Mouse (Mus musculus) lung, postnatal 4 days (tissue): ENCODE data around the gene Dnah8.
"Not testable (repeated sequence)": the region's sequence is repeated elsewhere in the genome, so short reads cannot be mapped to it uniquely, and the experiment has no call there.

ENCODE experiments used
- DNase-seq, 2 experiments: peaks; one replicate each; pipeline ENCODE4 v3.0.0; 2021

The Dnah8 gene

DNA sequence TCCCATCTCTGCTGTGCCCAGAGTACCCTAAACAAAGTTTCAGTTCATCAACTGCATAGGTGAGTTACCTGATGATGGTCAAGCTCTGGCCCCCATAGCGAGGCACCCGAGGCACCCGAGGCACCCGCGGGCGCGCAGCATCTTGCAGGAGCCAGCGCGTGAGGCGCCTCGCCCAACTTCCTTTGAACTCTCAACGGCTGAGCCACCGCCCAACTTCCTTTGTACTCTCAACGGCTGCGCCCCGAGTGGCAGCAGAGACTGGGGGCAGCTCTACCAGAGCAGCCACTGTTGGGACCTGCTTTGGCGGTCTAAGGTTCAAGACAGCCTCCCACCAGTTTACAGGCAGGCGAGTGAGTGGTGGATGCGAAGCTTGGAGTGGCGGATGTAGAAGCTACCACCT, at the start of gene Dnah8:
TSS of gene Dnah8 (plus strand) at position 223 of the 400 bp plus-strand sequence.
- DNase-seq, result not testable (repeated sequence)

DNA sequence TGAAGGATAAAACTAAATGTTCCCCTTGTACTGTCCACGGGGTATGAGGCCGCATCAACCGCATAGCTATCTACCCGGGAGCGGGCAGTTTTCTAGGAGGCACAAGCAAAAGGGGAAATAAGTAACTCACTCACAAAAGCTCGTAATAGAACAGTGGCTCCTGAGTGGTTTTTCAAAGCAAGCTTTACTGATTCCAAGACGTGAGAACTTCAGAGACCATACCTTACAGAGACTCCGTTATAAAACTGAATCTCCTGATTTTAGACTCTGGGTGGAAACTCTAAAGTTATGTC, 49.4 kb upstream of the Dnah8 start:
- no peak for DNase-seq

GRCm38 (mm10) chr17:30575121-30575904, 48.8 kb upstream of the Dnah8 start:
- no peak for DNase-seq

DNA sequence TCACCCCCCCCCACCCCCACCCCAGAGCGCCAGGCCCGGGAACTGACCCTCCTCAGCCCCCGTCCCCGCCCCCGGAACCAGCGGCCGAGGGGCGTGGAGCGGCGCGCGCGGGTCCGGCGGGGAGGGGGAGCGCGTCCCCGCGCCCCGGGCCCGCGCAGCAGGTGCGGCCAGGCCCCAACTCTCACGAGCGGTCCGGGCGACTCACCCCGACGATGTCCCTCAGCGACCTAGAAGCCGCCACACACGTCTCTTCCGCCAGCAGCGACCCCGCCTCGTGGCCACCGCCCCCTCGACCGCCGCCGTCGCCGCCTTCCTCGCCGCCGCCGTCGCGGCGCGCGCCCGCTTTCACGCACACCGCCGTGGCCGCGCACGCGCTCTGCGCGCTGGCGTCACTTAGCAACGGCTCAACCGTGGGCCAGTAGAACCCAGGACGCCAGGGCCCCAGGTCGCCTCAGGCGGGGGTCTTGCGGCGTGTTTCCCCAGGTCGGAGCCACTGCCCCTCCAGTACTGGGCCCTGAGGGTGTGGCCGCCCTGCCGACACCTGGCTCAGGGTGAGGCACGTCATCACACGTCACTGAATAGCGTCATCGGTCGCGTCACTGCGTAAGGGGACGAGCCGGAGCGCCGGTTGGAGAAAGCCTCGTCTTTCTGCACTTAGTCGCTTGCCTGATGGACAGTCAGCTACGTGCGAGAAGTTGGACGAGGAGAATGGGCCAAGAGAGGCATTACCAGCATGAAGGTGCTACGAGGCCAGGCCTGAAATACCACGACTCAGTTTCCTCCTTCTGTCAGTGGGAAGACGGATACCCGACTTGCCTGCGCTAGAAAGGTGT, 48.0 kb upstream of the Dnah8 start, which contains the start of gene Btbd9:
TSS of gene Btbd9 (minus strand) at position 548 of the 833 bp plus-strand sequence.
- peak; percentile 96 for DNase-seq

- DNase-seq, result no peak
These were observed 47.2 kb upstream of the Dnah8 start for GRCm38 (mm10) chr17:30576946-30577345.

DNA sequence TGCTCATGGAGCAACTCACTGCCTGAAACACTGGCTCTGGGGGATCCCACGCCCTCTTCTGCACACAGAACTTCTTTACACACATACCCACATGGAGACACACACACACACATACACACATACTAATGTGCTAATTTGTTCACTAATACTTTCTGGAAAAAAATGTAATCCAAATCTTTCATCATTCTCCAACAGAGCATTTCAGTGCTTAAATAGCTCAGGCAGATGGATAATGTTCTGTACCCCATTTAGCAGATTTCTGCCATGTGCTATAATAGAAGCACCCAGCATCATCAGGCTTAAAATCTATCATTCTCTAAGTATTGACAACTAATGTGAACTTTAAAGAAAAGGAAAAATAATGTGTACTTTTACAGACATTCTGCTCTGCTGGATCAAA, 43.4 kb upstream of the Dnah8 start:
- no peak for DNase-seq

DNA sequence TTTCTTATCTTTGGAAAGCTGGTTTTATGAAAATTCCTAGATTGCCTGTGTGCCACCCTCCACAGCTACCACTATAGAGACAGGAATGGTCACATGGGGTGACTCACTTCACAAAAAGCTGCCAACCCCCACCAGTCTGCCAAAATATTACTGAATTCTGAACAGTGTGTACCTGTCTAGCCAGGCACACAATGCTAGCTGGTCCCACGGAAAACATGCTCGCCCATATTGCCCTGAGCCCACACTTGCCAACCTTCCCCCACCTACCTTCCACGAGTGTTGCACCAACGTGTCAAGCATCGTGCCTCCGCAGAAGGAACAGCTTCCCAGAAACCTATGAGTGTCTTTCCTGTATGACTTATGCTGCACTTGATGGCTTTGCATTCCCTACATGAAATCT, 43.0 kb upstream of the Dnah8 start:
- no peak for DNase-seq

GRCm38 (mm10) chr17:30582313-30582712, 41.8 kb upstream of the Dnah8 start:
- DNase-seq, result no peak

- no peak for DNase-seq
These were observed 40.7 kb upstream of the Dnah8 start for GRCm38 (mm10) chr17:30583258-30584001.

GRCm38 (mm10) chr17:30590417-30591198, 33.5 kb upstream of the Dnah8 start:
- peak; percentile 56 to 79 for DNase-seq

- DNase-seq, result no peak
These were observed 29.7 kb upstream of the Dnah8 start for GRCm38 (mm10) chr17:30594407-30594806.

DNA sequence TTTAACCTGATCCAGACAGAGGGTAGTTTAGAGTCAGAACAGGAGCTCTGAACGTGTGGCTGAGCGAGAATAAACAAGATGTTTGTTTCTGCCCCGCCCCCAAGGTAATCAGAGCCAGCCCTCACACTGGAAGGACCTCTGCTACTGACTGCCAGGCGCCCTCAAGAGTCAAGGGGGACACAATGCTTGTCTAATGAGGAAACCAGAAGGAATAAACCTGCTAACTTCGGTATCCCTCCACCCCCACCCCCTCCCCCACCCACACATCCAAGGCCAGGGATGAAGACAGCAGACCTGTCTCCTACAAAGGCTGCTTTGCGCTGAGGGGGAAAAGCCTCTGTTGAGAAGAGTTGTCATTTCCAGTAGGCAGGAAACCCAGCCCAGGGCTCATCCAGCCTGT, 29.3 kb upstream of the Dnah8 start:
- no peak for DNase-seq

DNA sequence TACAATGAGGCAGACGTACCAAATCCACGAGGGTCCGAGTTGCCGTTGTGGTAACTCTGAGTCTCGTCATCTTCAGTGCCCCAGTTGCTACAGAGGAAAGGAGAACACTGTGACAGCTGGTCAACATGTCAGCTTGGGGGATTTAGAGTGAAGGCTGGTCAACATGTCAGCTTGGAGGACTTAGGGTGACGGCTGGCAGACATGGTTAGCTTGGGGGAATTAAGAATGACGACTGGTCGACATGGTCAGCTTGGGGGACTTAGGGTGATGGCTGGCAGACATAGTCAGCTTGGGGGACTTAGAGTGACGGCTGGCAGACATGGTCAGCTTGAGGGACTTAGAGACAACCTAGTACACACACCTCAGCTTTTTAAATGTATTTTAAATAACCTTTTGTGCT, 26.4 kb upstream of the Dnah8 start:
- DNase-seq, result no peak

DNA sequence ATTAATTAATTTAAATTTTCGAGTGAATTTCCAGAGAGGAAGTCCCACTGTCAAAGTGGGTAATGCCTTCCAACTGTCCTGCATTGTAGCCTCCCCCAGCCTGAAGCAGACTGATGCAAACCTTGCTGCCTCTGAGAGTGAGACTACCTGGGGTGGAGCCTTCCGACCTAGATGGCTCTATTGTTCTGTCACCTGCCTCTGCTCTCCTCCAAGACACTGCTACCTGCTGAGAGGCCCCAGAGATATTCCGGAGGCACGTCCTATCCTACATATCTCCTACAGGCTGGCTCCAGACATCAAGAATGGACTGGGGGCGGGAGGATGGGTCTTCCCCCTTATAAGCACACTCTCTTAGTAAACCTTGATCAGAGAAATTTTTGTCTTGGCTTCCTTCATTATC, 25.9 kb upstream of the Dnah8 start:
- no peak for DNase-seq

GRCm38 (mm10) chr17:30602175-30602574, 22.0 kb upstream of the Dnah8 start:
- DNase-seq, result peak in 1 of 2 experiments; percentile 14

GRCm38 (mm10) chr17:30604296-30604695, 19.9 kb upstream of the Dnah8 start:
- no peak for DNase-seq

GRCm38 (mm10) chr17:30605001-30605400, 19.2 kb upstream of the Dnah8 start:
- no peak for DNase-seq

GRCm38 (mm10) chr17:30606206-30606605, 17.9 kb upstream of the Dnah8 start:
- DNase-seq, result no peak

- no peak for DNase-seq
These were observed 17.5 kb upstream of the Dnah8 start for GRCm38 (mm10) chr17:30606634-30607081.

GRCm38 (mm10) chr17:30607330-30607729, 16.8 kb upstream of the Dnah8 start:
- DNase-seq, result peak in 1 of 2 experiments; percentile 19

- peak in 1 of 2 experiments; percentile 22 for DNase-seq
These were observed 16.2 kb upstream of the Dnah8 start for GRCm38 (mm10) chr17:30607909-30608495.
